Mouse (Mus musculus) layer of hippocampus, adult 8-10 months (tissue): Measurements from ENCODE around the gene Rin3. TPM values are rescaled to one million over a fixed set of nuclear protein-coding genes. Genes with fewer than 3 reads are reported as not detected.
A peak's percentile ranks its signal among the peaks of the same experiment; 100 is the strongest.

Experiments used
- DNase-seq, 2 experiments: peaks; one replicate each; pipeline ENCODE4 v3.0.0; 2022; ENCODE audit warnings: low spot score in 2 of 2
- total RNA-seq, 4 experiments: library from RNA; stranded (reverse); gene quantifications; 2 replicates each; pipeline ENCODE4 v1.2.4; 2022

Rin3 gene
- total RNA-seq, 4 experiments from 2014 or later = 3.3 to 7.1 (median 4.8) TPM

GRCm38 (mm10) chr12:102369488-102370235, 86.8 kb downstream of the Rin3 start:
- no peak for DNase-seq

GRCm38 (mm10) chr12:102370931-102371500, 88.2 kb downstream of the Rin3 start:
- no peak for DNase-seq

- no peak for DNase-seq
Measured at GRCm38 (mm10) chr12:102372322-102372721, 89.5 kb downstream of the Rin3 start.

GRCm38 (mm10) chr12:102382180-102382579, 99.3 kb downstream of the Rin3 start:
- DNase-seq = no peak

- DNase-seq = no peak
Measured at GRCm38 (mm10) chr12:102383288-102383687, 100.4 kb downstream of the Rin3 start.

- DNase-seq = peak in 1 of 2 experiments; percentile 58
Measured at GRCm38 (mm10) chr12:102384819-102385218, 102.0 kb downstream of the Rin3 start.

- peak; percentile 70 to 91 for DNase-seq
Measured at GRCm38 (mm10) chr12:102387219-102387917, 104.5 kb downstream of the Rin3 start.

GRCm38 (mm10) chr12:102390042-102390441, 107.2 kb downstream of the Rin3 start:
- no peak for DNase-seq

- no peak for DNase-seq
Measured at GRCm38 (mm10) chr12:102391109-102391508, 108.3 kb downstream of the Rin3 start.

GRCm38 (mm10) chr12:102391982-102392381, 109.1 kb downstream of the Rin3 start:
- no peak for DNase-seq

GRCm38 (mm10) chr12:102394496-102394895, 111.6 kb downstream of the Rin3 start:
- DNase-seq = no peak

- DNase-seq = no peak
Measured at GRCm38 (mm10) chr12:102395537-102395936, 112.7 kb downstream of the Rin3 start.

GRCm38 (mm10) chr12:102395998-102396991, 113.4 kb downstream of the Rin3 start:
- no peak for DNase-seq

GRCm38 (mm10) chr12:102398588-102398987, 115.7 kb downstream of the Rin3 start:
- no peak for DNase-seq

GRCm38 (mm10) chr12:102413171-102413570, 130.3 kb downstream of the Rin3 start:
- no peak for DNase-seq

GRCm38 (mm10) chr12:102414686-102415085, 131.8 kb downstream of the Rin3 start:
- DNase-seq = no peak

- no peak for DNase-seq
Measured at GRCm38 (mm10) chr12:102416391-102416837, 133.6 kb downstream of the Rin3 start.

GRCm38 (mm10) chr12:102416955-102417510, 134.2 kb downstream of the Rin3 start:
- no peak for DNase-seq

- no peak for DNase-seq
Measured at GRCm38 (mm10) chr12:102417701-102418100, 134.9 kb downstream of the Rin3 start.

GRCm38 (mm10) chr12:102419544-102419943, 136.7 kb downstream of the Rin3 start:
- DNase-seq = peak in 1 of 2 experiments; percentile 34
